Mouse (Mus musculus): ENCODE measurements around the gene Commd9.

Gene Commd9

DNA sequence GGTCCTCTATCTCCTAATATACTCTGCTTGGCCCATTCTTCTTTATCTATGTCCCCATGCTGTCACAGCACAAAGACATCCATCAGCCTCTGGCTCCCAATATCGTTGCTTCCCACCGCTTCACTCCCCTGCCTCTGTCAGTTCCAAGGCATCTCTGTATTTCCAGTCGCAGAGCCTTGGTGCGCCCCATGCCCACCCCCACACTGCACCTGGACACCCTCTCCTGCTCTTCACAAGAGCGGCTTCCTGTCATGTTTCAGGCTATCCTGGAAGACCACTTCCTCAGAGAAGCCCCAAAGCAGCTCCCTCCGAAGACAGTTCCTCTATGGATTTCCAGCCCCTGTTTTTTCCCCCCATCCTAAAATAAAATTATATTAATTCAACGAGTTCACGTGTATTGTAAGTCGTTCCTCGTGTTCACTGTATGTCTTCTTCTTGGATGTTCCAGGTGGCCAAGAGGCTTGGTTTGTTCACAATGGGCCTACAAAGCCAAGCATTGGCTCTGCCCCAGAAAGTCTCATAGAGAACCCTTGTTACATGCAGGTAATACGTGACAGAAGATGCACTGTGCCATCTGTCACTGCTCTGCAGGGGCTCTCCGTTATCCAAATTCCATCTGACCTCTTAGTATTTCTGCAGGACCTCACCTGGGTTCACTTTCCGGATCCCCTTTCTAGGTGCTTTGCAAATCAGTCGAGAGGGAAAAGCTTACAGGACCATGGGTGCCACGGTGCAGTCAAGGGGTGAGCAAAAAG, 23.5 kb downstream of the Commd9 start:
- DNase-seq (ENCODE audit: low read depth, low spot score), result no peak

DNA sequence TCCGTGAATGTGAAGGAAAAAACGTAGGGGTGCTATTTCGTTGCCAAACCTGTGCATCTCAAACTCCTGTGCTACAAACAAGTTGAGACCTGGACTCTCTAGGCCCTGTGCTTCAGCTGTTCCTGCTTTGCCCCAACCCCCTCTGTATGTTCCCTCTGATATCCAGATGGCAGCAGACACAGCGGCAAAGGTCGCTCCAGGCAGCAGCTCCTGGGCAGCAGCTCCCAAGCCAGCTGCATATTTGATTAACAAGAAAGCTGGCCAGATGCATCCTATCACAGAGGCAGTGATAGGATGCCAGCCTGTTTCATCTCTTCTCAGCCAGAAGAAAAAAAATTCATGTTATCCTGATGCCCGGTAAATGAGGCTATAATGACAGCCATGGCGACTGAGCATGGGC, 32.5 kb downstream of the Commd9 start:
- no peak for DNase-seq (ENCODE audit: low read depth, low spot score)

- no peak for DNase-seq (ENCODE audit: low read depth, low spot score)
These were observed 34.1 kb downstream of the Commd9 start for GRCm38 (mm10) chr2:101920136-101920554.

GRCm38 (mm10) chr2:101922302-101922701, 36.3 kb downstream of the Commd9 start:
- DNase-seq (ENCODE audit: low read depth, low spot score), result no peak

GRCm38 (mm10) chr2:101923181-101923580, 37.1 kb downstream of the Commd9 start:
- no peak for DNase-seq (ENCODE audit: low read depth, low spot score)

DNA sequence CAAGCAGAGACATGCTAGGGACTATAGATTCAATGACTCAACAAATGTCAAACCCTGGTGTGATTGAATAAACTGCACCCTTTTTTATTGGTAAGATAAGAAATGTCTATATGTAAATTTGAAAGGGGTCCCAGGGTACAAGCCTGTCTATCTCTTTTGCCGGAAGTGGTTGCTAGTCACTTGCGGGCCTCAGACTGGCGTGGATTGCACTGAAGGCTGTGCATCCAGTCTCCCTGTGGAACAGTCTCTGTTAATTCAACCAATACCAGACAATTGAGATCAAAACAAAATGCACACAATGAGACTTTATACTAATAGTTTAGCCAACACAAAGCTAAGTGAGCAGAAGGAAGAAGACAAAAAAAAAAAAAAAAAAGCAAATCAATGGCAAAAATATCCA, 39.1 kb downstream of the Commd9 start:
- no peak for DNase-seq (ENCODE audit: low read depth, low spot score)

- no peak for DNase-seq (ENCODE audit: low read depth, low spot score)
These were observed 39.6 kb downstream of the Commd9 start for GRCm38 (mm10) chr2:101925591-101926188.

- no peak for DNase-seq (ENCODE audit: low read depth, low spot score)
These were observed 46.3 kb downstream of the Commd9 start for GRCm38 (mm10) chr2:101932169-101932936.

DNA sequence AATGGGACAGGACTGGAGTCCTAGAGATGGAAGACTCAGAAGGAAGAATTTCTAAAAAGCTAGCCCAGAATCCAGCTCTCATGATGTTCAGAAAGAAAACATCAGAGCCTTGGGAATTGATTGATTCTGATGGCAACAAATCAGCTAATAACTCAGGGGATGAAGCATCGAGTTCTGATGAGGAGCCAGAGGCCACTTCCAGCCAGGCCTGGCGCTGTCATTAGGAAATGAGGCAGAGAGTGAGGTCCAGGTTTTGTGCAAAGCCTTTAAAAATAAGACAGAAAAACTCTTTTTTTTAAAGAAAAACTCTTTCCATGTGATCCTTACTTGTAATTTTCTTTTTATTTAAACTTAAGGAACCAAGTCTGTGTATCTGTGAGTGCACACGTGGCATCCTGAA, 47.3 kb downstream of the Commd9 start:
- DNase-seq (ENCODE audit: low read depth, low spot score), result no peak

DNA sequence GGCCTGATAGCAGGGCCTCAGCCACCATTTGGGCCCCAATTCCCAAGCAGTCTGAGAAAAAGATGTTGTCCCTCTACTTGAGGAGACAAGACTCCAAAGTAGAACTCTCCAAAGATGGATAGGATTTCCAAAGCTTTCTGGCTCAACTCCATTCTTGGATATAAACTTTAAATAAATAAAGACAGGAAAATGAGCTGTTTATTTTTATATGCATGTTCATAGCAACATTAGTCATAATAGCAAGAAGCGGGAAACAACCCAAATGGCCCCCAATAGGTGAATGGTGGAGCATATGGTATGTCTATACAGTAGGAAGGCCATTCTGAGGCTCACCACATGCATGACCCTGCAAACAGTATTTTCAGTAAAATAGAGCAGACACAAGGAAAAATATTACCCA, 49.0 kb downstream of the Commd9 start:
- DNase-seq (ENCODE audit: low read depth, low spot score), result no peak

DNA sequence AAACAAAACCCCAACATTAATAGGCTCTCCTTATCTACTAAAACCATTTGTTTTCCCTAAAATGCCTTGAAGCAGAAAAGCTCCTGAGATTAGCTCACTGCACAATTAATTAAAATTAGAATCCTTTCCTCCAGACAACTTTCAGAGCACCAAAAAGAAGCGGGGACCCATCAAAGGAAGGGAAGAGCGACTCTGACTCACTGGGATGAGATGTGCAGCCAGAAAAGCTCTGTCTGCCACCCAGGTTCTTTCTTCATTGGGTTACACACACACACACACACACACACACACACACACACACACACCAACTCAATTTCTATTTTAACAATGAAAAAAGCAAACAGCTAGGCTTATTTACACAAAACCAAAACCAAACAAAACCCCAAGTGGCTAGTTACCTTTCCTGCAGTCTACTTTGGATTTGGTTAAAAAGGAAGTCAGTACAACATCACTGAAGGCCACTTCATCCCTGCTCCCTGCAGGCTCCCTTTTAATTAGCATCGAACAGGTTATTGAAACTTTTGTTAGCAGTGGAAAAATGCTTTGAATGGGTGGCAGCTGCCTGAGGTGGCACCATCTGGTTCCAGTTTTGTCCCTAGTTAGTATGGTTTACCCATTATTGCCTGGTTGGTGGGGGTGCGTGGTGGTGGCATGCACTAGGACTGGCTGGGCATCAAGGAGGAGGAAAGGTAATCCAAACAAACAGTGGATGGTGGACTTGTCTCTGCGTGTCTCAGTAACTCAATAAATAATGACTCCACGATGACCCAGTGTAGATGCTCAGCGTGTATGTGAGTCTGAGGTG, 64.9 kb downstream of the Commd9 start:
- no peak for DNase-seq (ENCODE audit: low read depth, low spot score)

Measured in embryo, embryonic 11.5 days (tissue).